In the genomic region with DNA sequence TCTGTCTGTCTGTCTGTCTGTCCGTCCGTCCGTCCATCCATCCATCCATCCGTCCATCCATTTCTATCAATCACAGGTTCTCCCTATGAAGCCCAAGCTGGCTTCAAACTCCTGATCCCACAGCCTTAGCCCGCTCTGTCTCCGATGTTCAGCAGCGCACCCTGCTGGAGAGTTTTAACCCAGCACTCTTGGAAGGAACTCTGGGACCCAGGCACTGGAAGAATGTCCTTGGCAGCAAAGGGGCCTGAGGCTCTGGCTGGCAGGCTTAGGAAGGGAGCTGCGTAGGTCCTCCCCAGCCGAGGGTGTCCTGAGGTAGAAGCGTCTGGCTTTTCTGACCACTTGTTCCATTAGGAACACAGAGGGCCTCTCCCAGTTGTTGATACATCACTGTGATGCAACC, we compare ENCODE assay signal across 1 mouse cellular context.
TF ChIP-seq lines count a peak whose summit lies in the region.

No protein-coding gene starts in this region.

TF ChIP-seq in CH12.LX, 34 proteins besides CTCF, POLR2A, EP300 and RAD21 (continued from another document):
- TF ChIP-seq NRF1 (IDR thresholded peaks at IDR 0.05; ENCODE audit: low read depth, low read length): no peak
